In the genomic region with DNA sequence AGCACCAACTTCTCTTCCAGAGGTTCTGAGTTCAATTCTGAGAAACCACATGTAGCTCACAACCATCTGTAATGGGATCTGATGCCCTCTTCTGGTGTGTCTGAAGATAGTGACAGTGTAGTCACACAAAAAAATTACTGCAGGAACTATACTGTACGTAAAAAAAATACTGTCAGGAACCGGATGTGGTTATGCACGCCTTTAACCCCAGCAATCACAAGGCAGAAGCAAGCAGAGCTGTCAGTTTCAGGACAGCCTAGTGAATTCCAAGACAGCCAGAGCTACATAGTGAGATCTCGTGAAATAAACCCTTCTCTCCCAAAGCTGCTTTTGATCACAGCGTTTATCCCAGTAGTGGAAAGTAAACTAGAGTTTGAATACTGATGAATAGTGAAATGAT, we compare ENCODE assay signal across 20 mouse cellular contexts. TPM values are rescaled to one million over a fixed set of nuclear protein-coding genes. Genes with fewer than 3 reads are reported as not detected.
A peak's percentile ranks its signal among the peaks of the same experiment; 100 is the strongest.
DNase-seq lines count a peak whose midpoint lies in the region; ATAC-seq lines count a peak whose summit lies in the region.
"Had no signal": no experiment of that assay in that cellular context is flagged by ENCODE, and none has a peak within 500 bp of the region (broad histone marks: within the 10 kb centered on the region; RNA-seq: fewer than 3 reads in every experiment).

No protein-coding gene starts in this region.

- no peak overlapping the region for H3K9ac ChIP-seq in hindbrain, embryonic 16.5 days (ENCODE audit: low read depth, low read length)
- H3K9ac ChIP-seq: forebrain, embryonic 13.5 days; hindbrain, embryonic 13.5 days; liver, embryonic 13.5 days had no signal

- H3K4me2 ChIP-seq in hindbrain, embryonic 16.5 days (ENCODE audit: low read length): no peak overlapping the region
- H3K4me2 ChIP-seq: forebrain, embryonic 13.5 days; hindbrain, embryonic 13.5 days; liver, embryonic 13.5 days had no signal

- no peaks in the 10 kb centered on the region for H3K4me1 ChIP-seq in hindbrain, embryonic 16.5 days (ENCODE audit: control insufficient read depth, insufficient read depth, low read depth, low read length)
- H3K4me1 ChIP-seq: forebrain, embryonic 13.5 days; heart, embryonic 10.5 days; hindbrain, embryonic 13.5 days; limb, embryonic 10.5 days; midbrain, embryonic 10.5 days had no signal

- H3K36me3 ChIP-seq in hindbrain, embryonic 16.5 days (ENCODE audit: control insufficient read depth, insufficient read depth, low read length): peaks cover 3% of the 10 kb centered on the region; the same call in 1 of the 2 replicates
- H3K36me3 ChIP-seq: midbrain, embryonic 10.5 days had no signal

- no peaks in the 10 kb centered on the region for H3K9me3 ChIP-seq in hindbrain, embryonic 16.5 days (ENCODE audit: control insufficient read depth, low read length)
- H3K9me3 ChIP-seq: forebrain, embryonic 13.5 days; heart, embryonic 10.5 days; hindbrain, embryonic 13.5 days; limb, embryonic 10.5 days; liver, embryonic 13.5 days; midbrain, embryonic 10.5 days had no signal

- H3K4me3 ChIP-seq in hindbrain, embryonic 16.5 days (ENCODE audit: low read length): no peak overlapping the region
- H3K4me3 ChIP-seq: forebrain, embryonic 13.5 days; heart, embryonic 10.5 days; hindbrain, embryonic 13.5 days; layer of hippocampus, adult 2 months; limb, embryonic 10.5 days; liver, embryonic 13.5 days; midbrain, embryonic 10.5 days had no signal

- H3K27me3 ChIP-seq in hindbrain, embryonic 16.5 days (replicated peaks; ENCODE audit: control insufficient read depth, insufficient read depth, low read length): no peaks in the 10 kb centered on the region
- H3K27me3 ChIP-seq: forebrain, embryonic 13.5 days; hindbrain, embryonic 13.5 days; liver, embryonic 13.5 days; Patski had no signal

- DNase-seq in naive thymus-derived CD4-positive, alpha-beta T cell, adult 2 months (ENCODE audit: low read depth): peak; percentile 61
- peak; percentile 28 for DNase-seq in thymus, postnatal 4 days
- DNase-seq in cerebellum, adult 11-12 months: no peak
- DNase-seq in frontal cortex, adult 2 months (ENCODE audit: extremely low spot score in 1 of 2, low spot score in 1 of 2): no peak
- DNase-seq: cerebellum, postnatal 14 days; gastrocnemius, postnatal 25 days; heart, postnatal 10 days; liver, embryonic 13.5 days had no signal

- ATAC-seq in CD4-positive, CD25-positive, alpha-beta regulatory T cell, adult 4 months: peak; percentile 99
- ATAC-seq in common myeloid progenitor, adult 5-6 weeks (replicated peaks; ENCODE audit: low read depth, poor library complexity, severe bottlenecking): peak; percentile 84
- no peak for ATAC-seq in hindbrain, embryonic 16.5 days
- ATAC-seq: forebrain, embryonic 13.5 days; intestine, postnatal 0 days; Patski had no signal

- H3K27ac ChIP-seq in hindbrain, embryonic 16.5 days (ENCODE audit: low read depth, low read length): no peak overlapping the region
- H3K27ac ChIP-seq: forebrain, embryonic 13.5 days; heart, embryonic 10.5 days; hindbrain, embryonic 13.5 days; kidney, postnatal 0 days; layer of hippocampus, adult 2 months; limb, embryonic 10.5 days; liver, embryonic 13.5 days; midbrain, embryonic 10.5 days had no signal

- WGBS in hindbrain, embryonic 16.5 days: 93% methylated on average over 5 of the region's 5 CpGs

RNA-seq across cellular contexts. Expression of gene Blvra, which starts 15.8 kb away (rescaled TPM):
- 100 to 1,000 TPM; 105 to 107 TPM for polyA plus RNA-seq in CD4-positive, CD25-positive, alpha-beta regulatory T cell, adult 4 months (2017; shearing (Covaris generic))
- 35.7 and 42.0 TPM in 2 replicates for total RNA-seq in common myeloid progenitor, adult 5-6 weeks (2017)
- 30.4 and 30.9 TPM in 2 replicates for polyA plus RNA-seq in hindbrain, embryonic 16.5 days (2015; fragmentation: Nextera tagmentation; extraction: Ambion mirVana)
- polyA plus RNA-seq in frontal cortex, adult 2 months (2012; rRNA removed): 21.2 and 21.5 TPM in 2 replicates

RNA-seq across cellular contexts. Expression of gene Ncaph, which starts 47.5 kb away (rescaled TPM):
- polyA plus RNA-seq in CD4-positive, CD25-positive, alpha-beta regulatory T cell, adult 4 months (2017; shearing (Covaris generic)): 10 to 100 TPM in 1 of 2 experiments, 1 to 10 TPM in 1; 5.9 to 15.6 TPM
- 58.5 and 73.9 TPM in 2 replicates for total RNA-seq in common myeloid progenitor, adult 5-6 weeks (2017)
- polyA plus RNA-seq in hindbrain, embryonic 16.5 days (2015; fragmentation: Nextera tagmentation; extraction: Ambion mirVana): 14.5 and 19.8 TPM in 2 replicates
- polyA plus RNA-seq in frontal cortex, adult 2 months (2012; rRNA removed): 1.6 and 2.4 TPM in 2 replicates

RNA-seq across cellular contexts. Expression of gene Itpripl1, which starts 57.0 kb away (rescaled TPM):
- polyA plus RNA-seq in CD4-positive, CD25-positive, alpha-beta regulatory T cell, adult 4 months (2017; shearing (Covaris generic)): 10 to 100 TPM; 61.1 to 65.8 TPM
- 24.5 and 25.4 TPM in 2 replicates for total RNA-seq in common myeloid progenitor, adult 5-6 weeks (2017)
- polyA plus RNA-seq in hindbrain, embryonic 16.5 days (2015; fragmentation: Nextera tagmentation; extraction: Ambion mirVana): 11.0 and 12.4 TPM in 2 replicates
- 1.4 and 1.7 TPM in 2 replicates for polyA plus RNA-seq in frontal cortex, adult 2 months (2012; rRNA removed)

Comparison
In these comparisons a context has a peak if more than half of its experiments do, and no peak if none do; other contexts are left out.
1. DNase-seq: peak in naive thymus-derived CD4-positive, alpha-beta T cell, adult 2 months (single experiment) and thymus, postnatal 4 days (single experiment); none in cerebellum, adult 11-12 months (single experiment) and frontal cortex, adult 2 months (0 of 2).